Mouse (Mus musculus): ENCODE results near the gene Eva1a. TPM values are rescaled to one million over a fixed set of nuclear protein-coding genes. Genes with fewer than 3 reads are reported as not detected.

The Eva1a gene
- polyA plus RNA-seq, 1 experiment from 2014 or later = 0.72 TPM

DNA sequence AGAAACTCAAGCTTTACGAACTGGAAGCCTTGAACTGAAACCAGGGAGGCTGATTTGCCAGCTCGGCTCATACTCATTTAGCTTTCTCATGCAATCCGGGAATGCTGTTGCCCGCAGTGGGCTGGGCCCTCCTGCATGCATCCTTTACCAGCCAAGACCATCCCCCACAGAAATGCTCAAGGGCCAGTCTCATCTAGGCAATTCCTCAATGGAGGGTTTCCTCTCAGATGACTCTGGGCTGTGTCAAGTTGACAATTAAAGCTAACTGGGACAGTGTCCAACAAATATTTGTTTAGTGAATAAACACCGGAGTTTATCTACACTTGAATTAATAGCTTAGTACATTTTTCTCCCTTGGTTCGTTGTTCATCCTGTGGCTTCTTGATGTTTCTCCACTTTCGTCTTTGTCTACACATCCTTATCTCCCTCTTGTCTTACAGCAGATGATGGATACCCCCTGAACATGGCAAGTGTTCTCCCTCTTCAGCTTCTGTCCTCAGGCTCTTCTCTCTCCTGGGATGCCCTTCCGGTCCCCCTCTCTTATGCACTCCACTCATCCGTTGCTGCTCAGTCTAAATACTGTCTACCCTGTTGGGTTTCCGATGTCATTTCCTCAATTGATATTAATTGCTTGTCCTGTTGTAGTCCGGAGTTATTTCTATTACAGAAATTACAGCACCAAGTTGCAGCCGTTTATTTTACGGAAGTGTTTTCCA, 92.2 kb downstream of the Eva1a start:
- WGBS = 76% methylated on average over 13 of the region's 13 CpGs
- no peak overlapping the region for H3K4me2 ChIP-seq (ENCODE audit: low read length)
- no peaks in the 10 kb centered on the region for H3K9me3 ChIP-seq (ENCODE audit: control insufficient read depth, low read length)
- no peaks in the 10 kb centered on the region for H3K27me3 ChIP-seq (replicated peaks; ENCODE audit: control insufficient read depth, insufficient read depth, low read length)
- H3K9ac ChIP-seq (replicated peaks; ENCODE audit: low read depth, low read length) = no peak overlapping the region
- no peak overlapping the region for H3K27ac ChIP-seq (ENCODE audit: low read length)
- H3K4me3 ChIP-seq (replicated peaks; ENCODE audit: low read length) = no peak overlapping the region
- H3K4me1 ChIP-seq (replicated peaks; ENCODE audit: control insufficient read depth, insufficient read depth, low read length) = peaks cover 5% of the 10 kb centered on the region
- H3K36me3 ChIP-seq (ENCODE audit: control insufficient read depth, insufficient read depth) = no peaks in the 10 kb centered on the region
- no peak for ATAC-seq

DNA sequence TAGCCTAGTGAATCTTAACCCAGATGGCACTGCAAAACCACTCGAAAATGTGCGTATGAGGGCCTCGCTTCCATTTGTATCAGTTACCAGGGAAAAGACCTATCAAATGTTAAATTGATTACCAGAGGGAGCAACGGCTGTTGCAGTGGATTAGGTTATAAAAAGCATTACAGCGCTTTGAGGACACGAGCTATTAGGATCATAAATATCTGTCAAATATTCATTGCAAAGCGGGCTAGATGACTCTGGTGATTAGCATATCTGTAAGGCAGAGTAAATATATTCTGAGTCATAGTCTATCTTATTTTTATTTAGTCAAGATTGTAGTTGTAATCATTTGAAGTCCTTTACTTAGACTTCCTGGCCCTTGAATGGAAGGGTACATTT, 92.7 kb downstream of the Eva1a start:
- Histone ChIP-seq H3K4me1 (replicated peaks; ENCODE audit: control insufficient read depth, insufficient read depth, low read length) (peaks cover 5% of the 10 kb centered on the region), H3K4me2 (ENCODE audit: low read length) (no peak overlapping the region), H3K9me3 (ENCODE audit: control insufficient read depth, low read length) (no peaks in the 10 kb centered on the region), H3K4me3 (replicated peaks; ENCODE audit: low read length) (no peak overlapping the region), H3K27me3 (replicated peaks; ENCODE audit: control insufficient read depth, insufficient read depth, low read length) (no peaks in the 10 kb centered on the region), H3K9ac (replicated peaks; ENCODE audit: low read depth, low read length) (no peak overlapping the region), H3K36me3 (ENCODE audit: control insufficient read depth, insufficient read depth) (no peaks in the 10 kb centered on the region), H3K27ac (ENCODE audit: low read length) (no peak overlapping the region)
- WGBS = 80% methylated on average over 7 of the region's 7 CpGs
- no peak for ATAC-seq

DNA sequence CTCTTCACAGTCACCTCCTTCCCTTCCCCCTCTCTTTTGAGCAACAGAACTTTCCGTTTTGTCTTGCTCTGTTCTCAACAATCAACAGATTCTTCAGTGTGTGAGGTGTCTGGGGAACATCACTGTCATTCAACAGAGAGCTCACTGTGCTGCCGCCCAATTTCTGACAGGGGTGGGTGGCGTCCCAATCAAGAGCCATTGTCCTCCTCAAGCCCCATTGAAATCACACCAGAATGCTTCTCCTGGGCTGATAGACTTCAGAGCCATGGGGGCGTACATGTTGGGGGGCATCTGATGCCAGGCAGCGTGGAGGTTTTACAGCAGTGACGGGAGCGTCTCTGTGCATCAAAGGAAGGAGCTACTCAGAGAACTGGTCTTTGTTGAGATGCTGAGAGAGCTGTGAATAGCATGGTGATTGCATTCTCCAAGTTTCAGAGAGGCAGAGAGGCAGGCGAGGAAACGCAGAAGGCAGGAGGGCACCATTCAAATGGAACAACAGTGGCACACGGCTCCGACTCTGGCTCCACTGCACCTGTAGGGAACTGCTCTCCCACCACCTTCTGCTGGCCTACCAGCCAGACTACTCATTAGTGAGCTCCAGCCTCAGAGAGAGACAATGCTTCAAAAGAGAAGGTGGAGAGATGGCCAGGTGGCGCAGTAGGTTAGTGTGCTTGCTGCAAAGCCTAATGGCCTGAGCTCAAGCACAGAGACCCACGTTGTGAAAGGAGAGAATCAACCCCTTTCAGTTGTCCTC, 95.3 kb downstream of the Eva1a start:
- 51% methylated on average over 13 of the region's 13 CpGs for WGBS
- no peaks in the 10 kb centered on the region for H3K27me3 ChIP-seq (replicated peaks; ENCODE audit: control insufficient read depth, insufficient read depth, low read length)
- H3K36me3 ChIP-seq (ENCODE audit: control insufficient read depth, insufficient read depth) = no peaks in the 10 kb centered on the region
- H3K4me3 ChIP-seq (replicated peaks; ENCODE audit: low read length) = no peak overlapping the region
- no peaks in the 10 kb centered on the region for H3K9me3 ChIP-seq (ENCODE audit: control insufficient read depth, low read length)
- peak; percentile 61 for ATAC-seq
- H3K4me1 ChIP-seq (replicated peaks; ENCODE audit: control insufficient read depth, insufficient read depth, low read length) = no peaks in the 10 kb centered on the region; the same call in 1 of the 2 replicates
- no peak overlapping the region for H3K4me2 ChIP-seq (ENCODE audit: low read length)
- no peak overlapping the region for H3K9ac ChIP-seq (replicated peaks; ENCODE audit: low read depth, low read length)
- no peak overlapping the region for H3K27ac ChIP-seq (ENCODE audit: low read length)

Other genes starting within 250 kb of the Eva1a start
- gene Gcfc2, start 117.4 kb upstream of the Eva1a start, polyA plus RNA-seq (2015; fragmentation: Nextera tagmentation; extraction: Ambion mirVana) = 7.3 and 7.4 TPM in 2 replicates
- gene Mrpl19, start 75.1 kb upstream of the Eva1a start, polyA plus RNA-seq (2015; fragmentation: Nextera tagmentation; extraction: Ambion mirVana) = 40.0 and 42.3 TPM in 2 replicates

Data from forebrain, embryonic 16.5 days (tissue).